Mouse (Mus musculus) bone marrow, adult 2 months (tissue): ENCODE measurements around the gene Hoxb3.

ENCODE experiments used
- CTCF ChIP-seq: fragments of 200-500 bp; IDR thresholded peaks from 2 replicates; pipeline ENCODE4 v1.5.1; 2011; ENCODE audit warnings: low read length, control low read depth; ENCODE audit not compliant: control insufficient read depth, insufficient read depth
- POLR2A ChIP-seq: fragments of 200-500 bp; IDR thresholded peaks from 2 replicates; pipeline ENCODE4 v1.6.1; 2011; ENCODE audit warnings: low read depth, mild to moderate bottlenecking, control low read depth, low read length, borderline replicate concordance; ENCODE audit not compliant: control insufficient read depth

- TF ChIP-seq CTCF (no peak), POLR2A (no peak)
Measured at GRCm38 (mm10) chr11:96333241-96334001, 10.3 kb downstream of the Hoxb3 start.
